Mouse (Mus musculus) lung, embryonic 16.5 days (tissue): ENCODE measurements around the gene Klf15. TPM values are rescaled to one million over a fixed set of nuclear protein-coding genes. Genes with fewer than 3 reads are reported as not detected.

Experiments
- ATAC-seq: fragments of 200-750 bp; cut with Nextera tagmentation; 2 replicates; pipeline ENCODE4 v1.8.0; 2017; ENCODE audit warnings: low read depth, mild to moderate bottlenecking, moderate library complexity
- H3K27ac ChIP-seq: fragments of 300-500 bp; sonication (generic); 2 replicates; pipeline ENCODE4 v1.5.1; 2014; ENCODE audit warnings: mild to moderate bottlenecking, control low read depth, low read length
- H3K27me3 ChIP-seq: fragments of 300-500 bp; sonication (generic); 2 replicates; pipeline ENCODE4 v1.6.1; 2014; ENCODE audit warnings: low read depth, low read length, mixed read lengths; ENCODE audit not compliant: control insufficient read depth, insufficient read depth
- H3K36me3 ChIP-seq: fragments of 300-500 bp; sonication (generic); 2 replicates; pipeline ENCODE4 v1.6.1; 2014; ENCODE audit warnings: low read length; ENCODE audit not compliant: control insufficient read depth, insufficient read depth
- H3K4me1 ChIP-seq: fragments of 300-500 bp; sonication (generic); replicated peaks from 2 replicates; pipeline ENCODE4 v1.6.1; 2014; ENCODE audit warnings: low read length, mixed read lengths; ENCODE audit not compliant: control insufficient read depth, insufficient read depth
- H3K4me2 ChIP-seq: fragments of 300-500 bp; sonication (generic); 2 replicates; pipeline ENCODE4 v1.6.1; 2014; ENCODE audit warnings: low read depth, low read length, control low read depth
- H3K4me3 ChIP-seq: fragments of 300-500 bp; sonication (generic); 2 replicates; pipeline ENCODE4 v1.5.1; 2014; ENCODE audit warnings: mild to moderate bottlenecking, low read length, control low read depth
- H3K9ac ChIP-seq: fragments of 300-500 bp; sonication (generic); 2 replicates; pipeline ENCODE4 v1.6.1; 2014; ENCODE audit warnings: low read length, control low read depth
- H3K9me3 ChIP-seq: fragments of 300-500 bp; sonication (generic); 2 replicates; pipeline ENCODE4 v1.6.1; 2016; ENCODE audit warnings: low read length; ENCODE audit not compliant: control insufficient read depth
- WGBS: fragments of 180-500 bp; shearing (Covaris S2); extraction: QIAGEN DNeasy Blood & Tissue Kit; methylation state at CpG from one replicate; pipeline ENCODE4 v1.1.7; 2014; 5-methylcytosine and 5-hydroxymethylcytosine counted together
- polyA plus RNA-seq: library from polyadenylated mRNA; unstranded; fragments of >200 nt; fragmentation: Nextera tagmentation; extraction: Ambion mirVana; gene quantifications from 2 replicates; pipeline ENCODE4 v1.2.1, GENCODE M21; 2015

Gene Klf15
- polyA plus RNA-seq, 1 experiment from 2014 or later, result 17.4 TPM

- H3K36me3 ChIP-seq, result peaks cover 7% of the 10 kb centered on the region
- 87% methylated on average over 6 of the region's 6 CpGs for WGBS
- ATAC-seq, result no peak
- H3K4me3 ChIP-seq, result no peak overlapping the region
- H3K4me2 ChIP-seq, result no peak overlapping the region
- peaks cover 25% of the 10 kb centered on the region for H3K4me1 ChIP-seq
- no peaks in the 10 kb centered on the region for H3K9me3 ChIP-seq
- no peak overlapping the region for H3K27ac ChIP-seq
- H3K27me3 ChIP-seq, result no peaks in the 10 kb centered on the region
- H3K9ac ChIP-seq, result no peak overlapping the region
Observed at GRCm38 (mm10) chr6:90469041-90469440, 6.7 kb downstream of the Klf15 start.

- no peaks in the 10 kb centered on the region for H3K27me3 ChIP-seq
- WGBS, result 90% methylated on average over 2 of the region's 2 CpGs
- no peak overlapping the region for H3K4me2 ChIP-seq
- ATAC-seq, result no peak
- no peaks in the 10 kb centered on the region for H3K9me3 ChIP-seq
- no peak overlapping the region for H3K4me3 ChIP-seq
- peaks cover 7% of the 10 kb centered on the region for H3K36me3 ChIP-seq
- peak overlapping the region; percentile 94 for H3K27ac ChIP-seq
- no peak overlapping the region for H3K9ac ChIP-seq
- peaks cover 19% of the 10 kb centered on the region for H3K4me1 ChIP-seq
Observed at GRCm38 (mm10) chr6:90470255-90470654, 7.9 kb downstream of the Klf15 start.

GRCm38 (mm10) chr6:90470947-90471541, 8.7 kb downstream of the Klf15 start:
- no peak overlapping the region for H3K4me2 ChIP-seq
- H3K9ac ChIP-seq, result peak overlapping the region; percentile 44
- peak overlapping the region; percentile 94 for H3K27ac ChIP-seq
- no peak overlapping the region for H3K4me3 ChIP-seq
- H3K4me1 ChIP-seq, result peaks cover 16% of the 10 kb centered on the region
- ATAC-seq, result peak; percentile 68
- peaks cover 7% of the 10 kb centered on the region for H3K36me3 ChIP-seq
- 29% methylated on average over 12 of the region's 12 CpGs for WGBS
- no peaks in the 10 kb centered on the region for H3K9me3 ChIP-seq
- no peaks in the 10 kb centered on the region for H3K27me3 ChIP-seq

DNA sequence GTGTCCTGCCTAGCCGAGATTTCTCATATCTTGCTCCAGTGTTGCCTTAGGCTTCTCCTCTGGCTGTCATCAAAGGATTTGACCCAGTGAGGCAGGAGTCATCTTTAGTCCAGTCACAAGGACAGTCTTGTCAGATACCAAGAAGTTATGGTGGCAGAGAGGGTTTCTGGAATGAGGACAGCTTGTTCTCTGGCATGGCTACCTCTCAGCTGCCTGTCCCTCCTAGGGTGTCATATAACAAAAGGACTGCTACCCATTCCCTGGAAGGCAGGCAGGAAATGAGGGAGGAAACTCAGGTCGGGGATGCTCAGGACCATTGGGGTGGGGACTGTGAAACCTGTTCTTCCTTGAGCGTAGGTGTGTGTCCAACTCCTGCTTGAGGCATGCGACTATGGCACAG, 9.7 kb downstream of the Klf15 start:
- no peak overlapping the region for H3K4me3 ChIP-seq
- H3K36me3 ChIP-seq, result peaks cover 3% of the 10 kb centered on the region
- no peak for ATAC-seq
- no peak overlapping the region for H3K4me2 ChIP-seq
- H3K27ac ChIP-seq, result no peak overlapping the region
- H3K27me3 ChIP-seq, result no peaks in the 10 kb centered on the region
- no peak overlapping the region for H3K9ac ChIP-seq
- H3K4me1 ChIP-seq, result peaks cover 15% of the 10 kb centered on the region
- H3K9me3 ChIP-seq, result no peaks in the 10 kb centered on the region
- 71% methylated on average over 4 of the region's 4 CpGs for WGBS

DNA sequence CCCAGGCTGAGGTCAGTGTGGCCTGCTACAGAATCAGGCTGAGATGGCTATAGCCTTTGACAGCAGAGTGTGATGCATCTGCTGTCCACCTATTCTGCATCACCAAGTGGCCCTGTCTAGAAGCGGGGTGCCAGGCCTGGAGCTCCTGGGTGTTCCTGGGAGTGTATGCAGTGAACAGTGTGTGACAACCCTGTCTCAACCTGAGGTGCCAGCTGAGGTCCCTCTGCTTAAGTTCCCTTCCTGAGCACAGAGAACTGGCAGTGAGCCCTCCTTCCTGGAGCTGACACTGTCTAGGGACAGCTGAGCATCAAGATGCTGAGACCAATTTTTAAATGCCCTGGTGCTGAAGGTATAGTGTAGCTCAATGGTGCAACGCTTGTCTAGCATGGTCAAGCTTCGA, 10.3 kb downstream of the Klf15 start:
- no peak overlapping the region for H3K27ac ChIP-seq
- WGBS, result 80% methylated on average over 3 of the region's 3 CpGs
- H3K4me1 ChIP-seq, result peaks cover 18% of the 10 kb centered on the region
- no peaks in the 10 kb centered on the region for H3K9me3 ChIP-seq
- H3K9ac ChIP-seq, result no peak overlapping the region
- no peak for ATAC-seq
- no peak overlapping the region for H3K4me3 ChIP-seq
- no peaks in the 10 kb centered on the region for H3K27me3 ChIP-seq
- H3K36me3 ChIP-seq, result 0 out of 2 replicates have a peak, but pooled peaks cover 2% of the 10 kb centered on the region
- no peak overlapping the region for H3K4me2 ChIP-seq

GRCm38 (mm10) chr6:90473630-90474360, 11.4 kb downstream of the Klf15 start:
- H3K27me3 ChIP-seq, result no peaks in the 10 kb centered on the region
- peaks cover 18% of the 10 kb centered on the region for H3K4me1 ChIP-seq
- ATAC-seq, result no peak
- H3K4me3 ChIP-seq, result no peak overlapping the region
- no peak overlapping the region for H3K9ac ChIP-seq
- 0 out of 2 replicates have a peak, but pooled peaks cover 2% of the 10 kb centered on the region for H3K36me3 ChIP-seq
- no peaks in the 10 kb centered on the region for H3K9me3 ChIP-seq
- 91% methylated on average over 24 of the region's 24 CpGs for WGBS
- no peak overlapping the region for H3K4me2 ChIP-seq
- H3K27ac ChIP-seq, result no peak overlapping the region

GRCm38 (mm10) chr6:90474361-90474750, 12.0 kb downstream of the Klf15 start:
- Histone ChIP-seq H3K4me3 (no peak overlapping the region), H3K36me3 (0 out of 2 replicates have a peak, but pooled peaks cover 2% of the 10 kb centered on the region), H3K4me1 (peaks cover 18% of the 10 kb centered on the region), H3K4me2 (no peak overlapping the region), H3K9me3 (no peaks in the 10 kb centered on the region), H3K27ac (no peak overlapping the region), H3K9ac (no peak overlapping the region), H3K27me3 (no peaks in the 10 kb centered on the region)
- ATAC-seq, result no peak
- WGBS, result 87% methylated on average over 3 of the region's 3 CpGs

- H3K4me2 ChIP-seq, result no peak overlapping the region
- H3K36me3 ChIP-seq, result 0 out of 2 replicates have a peak, but pooled peaks cover 2% of the 10 kb centered on the region
- no peak for ATAC-seq
- no peaks in the 10 kb centered on the region for H3K27me3 ChIP-seq
- no peak overlapping the region for H3K9ac ChIP-seq
- H3K4me1 ChIP-seq, result peaks cover 18% of the 10 kb centered on the region
- H3K27ac ChIP-seq, result no peak overlapping the region
- no peaks in the 10 kb centered on the region for H3K9me3 ChIP-seq
- no peak overlapping the region for H3K4me3 ChIP-seq
- WGBS, result 79% methylated on average over 4 of the region's 4 CpGs
Observed at GRCm38 (mm10) chr6:90475176-90475853, 12.9 kb downstream of the Klf15 start.

GRCm38 (mm10) chr6:90475854-90476212, 13.5 kb downstream of the Klf15 start:
- no peak overlapping the region for H3K9ac ChIP-seq
- ATAC-seq, result no peak
- 74% methylated on average over 3 of the region's 3 CpGs for WGBS
- no peaks in the 10 kb centered on the region for H3K27me3 ChIP-seq
- H3K4me1 ChIP-seq, result peaks cover 16% of the 10 kb centered on the region
- H3K4me3 ChIP-seq, result no peak overlapping the region
- H3K4me2 ChIP-seq, result no peak overlapping the region
- H3K27ac ChIP-seq, result no peak overlapping the region
- no peaks in the 10 kb centered on the region for H3K36me3 ChIP-seq
- no peaks in the 10 kb centered on the region for H3K9me3 ChIP-seq
